Comparison of ENCODE assay signal across 9 mouse cellular contexts in the genomic region with DNA sequence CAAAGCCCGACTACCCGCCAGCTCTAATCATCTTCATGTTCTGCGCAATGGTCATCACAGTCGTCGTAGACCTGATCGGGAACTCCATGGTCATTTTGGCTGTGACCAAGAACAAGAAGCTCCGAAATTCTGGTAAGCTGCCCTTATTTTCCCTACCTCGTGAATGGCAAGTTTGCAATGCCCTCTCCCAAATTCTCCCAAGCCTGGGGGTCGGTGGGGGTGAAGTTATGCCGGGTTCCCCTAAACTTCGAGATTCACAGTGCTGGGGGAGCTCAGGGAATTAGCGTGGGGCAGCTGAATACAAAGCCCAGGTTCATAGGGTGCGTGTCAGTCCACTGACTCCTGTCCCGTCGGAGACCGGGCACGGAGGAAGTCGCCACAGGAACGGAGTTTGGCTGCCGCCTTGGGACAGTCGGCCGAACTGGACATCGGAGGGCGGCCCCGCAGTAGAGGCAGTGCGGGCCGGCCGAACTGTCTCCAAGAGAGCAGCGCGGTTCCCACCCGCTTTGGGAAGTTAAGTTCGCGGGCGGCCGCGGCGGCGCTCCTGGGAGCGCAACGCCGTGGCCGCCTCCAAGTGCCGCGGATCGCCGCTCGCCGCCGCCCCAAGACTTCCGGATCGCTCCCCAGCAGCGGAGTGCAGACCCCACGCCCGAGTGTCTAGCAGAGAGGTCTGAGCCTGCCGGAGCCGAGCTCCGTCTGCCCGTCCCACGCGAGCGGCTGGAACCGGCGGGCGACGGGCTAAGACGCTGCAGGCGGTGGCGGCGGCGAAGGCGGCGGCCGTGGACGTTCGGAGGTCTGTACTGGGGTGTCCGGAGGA. TPM values are rescaled to one million over a fixed set of nuclear protein-coding genes. Genes with fewer than 3 reads are reported as not detected.
DNase-seq lines count a peak whose midpoint lies in the region; ATAC-seq lines count a peak whose summit lies in the region.
"Had no signal": no experiment of that assay in that cellular context is flagged by ENCODE, and none has a peak within 500 bp of the region (broad histone marks: within the 10 kb centered on the region; RNA-seq: fewer than 3 reads in every experiment).

No protein-coding gene starts in this region.

- WGBS in heart, embryonic 15.5 days = 14% methylated on average over 73 of the region's 76 CpGs
- 29% methylated on average over 58 of the region's 76 CpGs for WGBS in hindbrain, embryonic 16.5 days

- H3K9me3 ChIP-seq in heart, embryonic 15.5 days (replicated peaks) = no peaks in the 10 kb centered on the region; the same call in 1 of the 2 replicates
- H3K9me3 ChIP-seq in hindbrain, embryonic 16.5 days (ENCODE audit: control insufficient read depth, low read length) = peaks cover 10% of the 10 kb centered on the region

- no peak overlapping the region for H3K9ac ChIP-seq in heart, embryonic 15.5 days
- peak overlapping the region; percentile 45 for H3K9ac ChIP-seq in hindbrain, embryonic 16.5 days (ENCODE audit: low read depth, low read length)

- no peak overlapping the region for H3K27ac ChIP-seq in heart, embryonic 15.5 days
- H3K27ac ChIP-seq in hindbrain, embryonic 16.5 days (ENCODE audit: low read depth, low read length) = no peak overlapping the region

- peaks cover 92% of the 10 kb centered on the region for H3K27me3 ChIP-seq in heart, embryonic 15.5 days
- H3K27me3 ChIP-seq in hindbrain, embryonic 16.5 days (replicated peaks; ENCODE audit: control insufficient read depth, insufficient read depth, low read length) = peaks cover 12% of the 10 kb centered on the region

- peak overlapping the region; percentile 74 for H3K4me2 ChIP-seq in heart, embryonic 15.5 days
- peak overlapping the region; percentile 81 for H3K4me2 ChIP-seq in hindbrain, embryonic 16.5 days (ENCODE audit: low read length)

- H3K4me3 ChIP-seq in heart, embryonic 15.5 days = peak overlapping the region; percentile 50
- H3K4me3 ChIP-seq in hindbrain, embryonic 16.5 days (ENCODE audit: low read length) = peak overlapping the region; percentile 50

- ATAC-seq in heart, embryonic 15.5 days (replicated peaks; ENCODE audit: insufficient number of reproducible peaks, insufficient read depth, low FRiP score, low read depth) = no peak
- peak; percentile 45 for ATAC-seq in hindbrain, embryonic 16.5 days

- H3K4me1 ChIP-seq in heart, embryonic 15.5 days (replicated peaks) = no peaks in the 10 kb centered on the region
- H3K4me1 ChIP-seq in hindbrain, embryonic 16.5 days (ENCODE audit: control insufficient read depth, insufficient read depth, low read depth, low read length) = peaks cover 2% of the 10 kb centered on the region; the same call in 1 of the 2 replicates

- no peaks in the 10 kb centered on the region for H3K36me3 ChIP-seq in heart, embryonic 15.5 days
- H3K36me3 ChIP-seq in hindbrain, embryonic 16.5 days (ENCODE audit: control insufficient read depth, insufficient read depth, low read length) = no peaks in the 10 kb centered on the region

- no peak for DNase-seq in heart, postnatal 4 days
- DNase-seq in embryo, embryonic 10.5 days (ENCODE audit: low spot score) = peak; percentile 23
- DNase-seq in neural tube, embryonic 10.5 days (ENCODE audit: extremely low spot score, low spot score) = peak; percentile 48
- no peak for DNase-seq in cerebellum, adult 9-10 months
- no peak for DNase-seq in layer of hippocampus, postnatal 25 days (ENCODE audit: extremely low spot score in 1 of 2, low spot score in 1 of 2)
- DNase-seq in layer of hippocampus, postnatal 14 days (ENCODE audit: low spot score in 2 of 2) = no peak

RNA-seq across cellular contexts. Expression of gene Gpr50, which starts 0.6 kb away (rescaled TPM):
- polyA plus RNA-seq in heart, embryonic 15.5 days (2015; fragmentation: Nextera tagmentation; extraction: Ambion mirVana) = 0.25 and 0.26 TPM in 2 replicates
- total RNA-seq in heart, postnatal 4 days (2021) = under 1 TPM in 1 of 2 experiments, not detected in 1; 0.38 TPM
- polyA plus RNA-seq in hindbrain, embryonic 16.5 days (2015; fragmentation: Nextera tagmentation; extraction: Ambion mirVana) = 2.3 and 2.5 TPM in 2 replicates
- total RNA-seq in layer of hippocampus, postnatal 25 days (2021) = not detected
- under 1 TPM in 1 of 2 experiments, not detected in 1; 0.32 TPM for total RNA-seq in layer of hippocampus, postnatal 14 days (2021)
- total RNA-seq: MEL had no signal

Comparison
In these comparisons a context has a peak if more than half of its experiments do, and no peak if none do; other contexts are left out.
1. DNase-seq: peak in embryo, embryonic 10.5 days (single experiment) and neural tube, embryonic 10.5 days (single experiment); none in heart, postnatal 4 days (single experiment), cerebellum, adult 9-10 months (single experiment), layer of hippocampus, postnatal 25 days (0 of 2) and layer of hippocampus, postnatal 14 days (0 of 2).